Mouse (Mus musculus) liver, embryonic 13.5 days (tissue): ENCODE results near the gene Ift88. TPM values are rescaled to one million over a fixed set of nuclear protein-coding genes. Genes with fewer than 3 reads are reported as not detected.

Source experiments
- ATAC-seq: fragments of 200-750 bp; cut with Nextera tagmentation; 2 replicates; pipeline ENCODE4 v1.8.0; 2017; ENCODE audit warnings: low read depth, mild to moderate bottlenecking, moderate number of reproducible peaks, moderate library complexity
- DNase-seq: peaks from one replicate; pipeline ENCODE4 v3.0.0; 2022
- H3K27ac ChIP-seq: fragments of 300-500 bp; sonication (generic); 2 replicates; pipeline ENCODE4 v1.5.1; 2015; ENCODE audit warnings: moderate library complexity, mild to moderate bottlenecking, inconsistent platforms
- H3K27me3 ChIP-seq: fragments of 300-500 bp; sonication (generic); 2 replicates; pipeline ENCODE4 v1.6.1; 2015; ENCODE audit warnings: mild to moderate bottlenecking, inconsistent platforms
- H3K36me3 ChIP-seq: fragments of 300-500 bp; sonication (generic); 2 replicates; pipeline ENCODE4 v1.6.1; 2015; ENCODE audit warnings: mild to moderate bottlenecking, inconsistent platforms
- H3K4me1 ChIP-seq: fragments of 300-500 bp; sonication (generic); replicated peaks from 2 replicates; pipeline ENCODE4 v1.6.1; 2015; ENCODE audit warnings: inconsistent platforms
- H3K4me2 ChIP-seq: fragments of 300-500 bp; sonication (generic); 2 replicates; pipeline ENCODE4 v1.6.1; 2015; ENCODE audit warnings: inconsistent platforms, mild to moderate bottlenecking, moderate library complexity
- H3K4me3 ChIP-seq: fragments of 300-500 bp; sonication (generic); replicated peaks from 2 replicates; pipeline ENCODE4 v1.5.1; 2015; ENCODE audit warnings: mild to moderate bottlenecking, inconsistent platforms
- H3K9ac ChIP-seq: fragments of 300-500 bp; sonication (generic); 2 replicates; pipeline ENCODE4 v1.6.1; 2015; ENCODE audit warnings: mild to moderate bottlenecking, inconsistent platforms
- H3K9me3 ChIP-seq: fragments of 300-500 bp; sonication (generic); replicated peaks from 2 replicates; pipeline ENCODE4 v1.6.1; 2016; ENCODE audit warnings: inconsistent platforms
- WGBS: fragments of 180-500 bp; shearing (Covaris S2); methylation state at CpG from one replicate; pipeline ENCODE4 v1.1.7; 2015; ENCODE audit not compliant: insufficient replicate concordance; 5-methylcytosine and 5-hydroxymethylcytosine counted together
- polyA plus RNA-seq: library from polyadenylated mRNA; unstranded; fragments of >200 nt; fragmentation: Nextera tagmentation; extraction: Ambion mirVana; gene quantifications from 2 replicates; pipeline ENCODE4 v1.2.1, GENCODE M21; 2015

The Ift88 gene
- polyA plus RNA-seq, 1 experiment from 2014 or later = 1.7 TPM

GRCm38 (mm10) chr14:57398065-57398757, 25.7 kb upstream of the Ift88 start, which contains the start of gene Cryl1:
TSS of gene Cryl1 (minus strand) at chr14:57398529.
- Histone ChIP-seq H3K9me3 (no peaks in the 10 kb centered on the region), H3K36me3 (no peaks in the 10 kb centered on the region), H3K4me2 (peak within 1 kb of the TSS; percentile 90), H3K9ac (peak within 1 kb of the TSS; percentile 77), H3K4me3 (peak within 1 kb of the TSS; percentile 68), H3K27me3 (no peaks in the 10 kb centered on the region), H3K27ac (no peak within 1 kb of the TSS), H3K4me1 (peaks cover 22% of the 10 kb centered on the region)
- ATAC-seq = peak; percentile 99
- WGBS = 2% methylated on average over 43 of the region's 43 CpGs
- peak; percentile 96 for DNase-seq

- peak overlapping the region; percentile 68 for H3K4me3 ChIP-seq
- H3K9me3 ChIP-seq = no peaks in the 10 kb centered on the region
- H3K4me1 ChIP-seq = peaks cover 22% of the 10 kb centered on the region
- H3K9ac ChIP-seq = peak overlapping the region; percentile 67
- no peaks in the 10 kb centered on the region for H3K36me3 ChIP-seq
- DNase-seq (no peak), ATAC-seq (peak; percentile 21; the same call in 1 of the 2 replicates)
- WGBS = 3% methylated on average over 13 of the region's 13 CpGs
- H3K4me2 ChIP-seq = peak overlapping the region; percentile 90
- H3K27ac ChIP-seq = no peak overlapping the region
- no peaks in the 10 kb centered on the region for H3K27me3 ChIP-seq
These were observed 24.9 kb upstream of the Ift88 start for GRCm38 (mm10) chr14:57398813-57399427.

GRCm38 (mm10) chr14:57402815-57403214, 21.0 kb upstream of the Ift88 start:
- Histone ChIP-seq H3K27ac (no peak overlapping the region), H3K27me3 (no peaks in the 10 kb centered on the region), H3K4me3 (no peak overlapping the region), H3K4me2 (no peak overlapping the region), H3K36me3 (no peaks in the 10 kb centered on the region), H3K9me3 (no peaks in the 10 kb centered on the region), H3K9ac (no peak overlapping the region), H3K4me1 (peaks cover 25% of the 10 kb centered on the region)
- ATAC-seq (no peak), DNase-seq (no peak)

GRCm38 (mm10) chr14:57407039-57407987, 16.5 kb upstream of the Ift88 start:
- Histone ChIP-seq H3K4me2 (peak overlapping the region; percentile 21; the same call in 1 of the 2 replicates), H3K36me3 (no peaks in the 10 kb centered on the region), H3K9ac (no peak overlapping the region), H3K27ac (no peak overlapping the region), H3K9me3 (no peaks in the 10 kb centered on the region), H3K27me3 (no peaks in the 10 kb centered on the region), H3K4me3 (no peak overlapping the region), H3K4me1 (peaks cover 11% of the 10 kb centered on the region; the same call in 1 of the 2 replicates)
- ATAC-seq = no peak
- no peak for DNase-seq
- WGBS = 13% methylated on average over 12 of the region's 12 CpGs

- WGBS = 69% methylated on average over 8 of the region's 8 CpGs
- ATAC-seq (no peak), DNase-seq (no peak)
These were observed 15.8 kb upstream of the Ift88 start for GRCm38 (mm10) chr14:57408100-57408499.

GRCm38 (mm10) chr14:57409106-57409505, 14.8 kb upstream of the Ift88 start:
- no peak overlapping the region for H3K4me3 ChIP-seq
- H3K36me3 ChIP-seq = no peaks in the 10 kb centered on the region
- no peak for ATAC-seq
- H3K9ac ChIP-seq = no peak overlapping the region
- no peaks in the 10 kb centered on the region for H3K9me3 ChIP-seq
- DNase-seq = no peak
- WGBS = 22% methylated on average over 6 of the region's 6 CpGs
- no peak overlapping the region for H3K4me2 ChIP-seq
- no peaks in the 10 kb centered on the region for H3K27me3 ChIP-seq
- H3K4me1 ChIP-seq = peaks cover 8% of the 10 kb centered on the region; the same call in 1 of the 2 replicates
- no peak overlapping the region for H3K27ac ChIP-seq

More at GRCm38 (mm10) chr14:57408100-57408499, 15.8 kb upstream of the Ift88 start:
- no peaks in the 10 kb centered on the region for H3K9me3 ChIP-seq
- no peaks in the 10 kb centered on the region for H3K27me3 ChIP-seq
- H3K4me1 ChIP-seq = peaks cover 8% of the 10 kb centered on the region; the same call in 1 of the 2 replicates
- no peaks in the 10 kb centered on the region for H3K36me3 ChIP-seq
- H3K27ac ChIP-seq = no peak overlapping the region
- no peak overlapping the region for H3K4me3 ChIP-seq
- no peak overlapping the region for H3K4me2 ChIP-seq
- no peak overlapping the region for H3K9ac ChIP-seq

GRCm38 (mm10) chr14:57412166-57412565, 11.7 kb upstream of the Ift88 start:
- H3K4me1 ChIP-seq = peaks cover 5% of the 10 kb centered on the region; the same call in 1 of the 2 replicates
- ATAC-seq (no peak), DNase-seq (no peak)
- WGBS = 63% methylated on average over 7 of the region's 7 CpGs
- H3K27me3 ChIP-seq = no peaks in the 10 kb centered on the region
- H3K9ac ChIP-seq = no peak overlapping the region
- H3K36me3 ChIP-seq = no peaks in the 10 kb centered on the region
- no peak overlapping the region for H3K4me2 ChIP-seq
- H3K27ac ChIP-seq = no peak overlapping the region
- H3K4me3 ChIP-seq = no peak overlapping the region
- H3K9me3 ChIP-seq = no peaks in the 10 kb centered on the region

- no peaks in the 10 kb centered on the region for H3K36me3 ChIP-seq
- no peak overlapping the region for H3K4me2 ChIP-seq
- ATAC-seq (no peak), DNase-seq (no peak)
- H3K9ac ChIP-seq = no peak overlapping the region
- no peaks in the 10 kb centered on the region for H3K9me3 ChIP-seq
- peaks cover 4% of the 10 kb centered on the region; the same call in 1 of the 2 replicates for H3K27me3 ChIP-seq
- H3K4me1 ChIP-seq = no peaks in the 10 kb centered on the region
- 64% methylated on average over 2 of the region's 2 CpGs for WGBS
- no peak overlapping the region for H3K4me3 ChIP-seq
- H3K27ac ChIP-seq = no peak overlapping the region
These were observed 6.7 kb upstream of the Ift88 start for GRCm38 (mm10) chr14:57417187-57417586.

GRCm38 (mm10) chr14:57424212-57424561, 325 bp downstream of the Ift88 start:
- under 1% methylated on average over 19 of the region's 24 CpGs for WGBS
- peak overlapping the region; percentile 89 for H3K4me2 ChIP-seq
- peak overlapping the region; percentile 81 for H3K9ac ChIP-seq
- peak; percentile 72; the same call in 1 of the 2 replicates for ATAC-seq
- H3K4me3 ChIP-seq = peak overlapping the region; percentile 87
- DNase-seq = no peak
- H3K4me1 ChIP-seq = peaks cover 14% of the 10 kb centered on the region
- H3K9me3 ChIP-seq = no peaks in the 10 kb centered on the region
- peaks cover 4% of the 10 kb centered on the region; the same call in 1 of the 2 replicates for H3K27me3 ChIP-seq
- no peak overlapping the region for H3K27ac ChIP-seq
- no peaks in the 10 kb centered on the region for H3K36me3 ChIP-seq

GRCm38 (mm10) chr14:57430451-57430850, 6.6 kb downstream of the Ift88 start:
- DNase-seq = no peak
- Histone ChIP-seq H3K27me3 (no peaks in the 10 kb centered on the region), H3K4me2 (no peak overlapping the region), H3K4me3 (no peak overlapping the region), H3K4me1 (peaks cover 4% of the 10 kb centered on the region), H3K36me3 (no peaks in the 10 kb centered on the region), H3K27ac (no peak overlapping the region), H3K9ac (no peak overlapping the region), H3K9me3 (no peaks in the 10 kb centered on the region)
- ATAC-seq = no peak
- WGBS = 61% methylated on average over 2 of the region's 2 CpGs

GRCm38 (mm10) chr14:57452516-57452915, 28.7 kb downstream of the Ift88 start:
- H3K9ac ChIP-seq = no peak overlapping the region
- H3K36me3 ChIP-seq = no peaks in the 10 kb centered on the region
- H3K27me3 ChIP-seq = no peaks in the 10 kb centered on the region
- H3K9me3 ChIP-seq = no peaks in the 10 kb centered on the region
- no peak for DNase-seq
- no peak overlapping the region for H3K4me3 ChIP-seq
- ATAC-seq = no peak
- 34% methylated on average over 1 of the region's 1 CpGs for WGBS
- no peaks in the 10 kb centered on the region for H3K4me1 ChIP-seq
- no peak overlapping the region for H3K4me2 ChIP-seq
- no peak overlapping the region for H3K27ac ChIP-seq
